Mouse (Mus musculus) MEL (cell line): ENCODE measurements around the gene Nrtn.

Experiments
- CTCF ChIP-seq, 3 experiments: IDR thresholded peaks in 2 of 3; conservative IDR thresholded peaks in 1 of 3; 2 replicates each; pipeline ENCODE4 v1.5.1; 2011 to 2012; ENCODE audit warnings: low read length in 3 of 3, low read depth in 2 of 3, mild to moderate bottlenecking in 2 of 3, improper control_type of control experiment in 1 of 3, inconsistent platforms in 1 of 3, mixed read lengths in 1 of 3, moderate library complexity in 1 of 3; ENCODE audit not compliant: control insufficient read depth in 1 of 3, insufficient read depth in 1 of 3, poor library complexity in 1 of 3, severe bottlenecking in 1 of 3
- ETS1 ChIP-seq: IDR thresholded peaks from 2 replicates; pipeline ENCODE4 v1.6.1; 2012; ENCODE audit warnings: low read depth, mild to moderate bottlenecking, inconsistent platforms, low read length, improper control_type of control experiment, moderate library complexity
- MAX ChIP-seq: IDR thresholded peaks from 2 replicates; pipeline ENCODE4 v1.6.1; 2011; ENCODE audit warnings: low read length, improper control_type of control experiment
- POLR2A ChIP-seq, 2 experiments: IDR thresholded peaks; 2 replicates each; pipeline ENCODE4 v1.6.1; 2011 to 2012; ENCODE audit warnings: low read length in 2 of 2, mild to moderate bottlenecking in 2 of 2, control low read depth in 1 of 2, improper control_type of control experiment in 1 of 2, low read depth in 1 of 2, moderate library complexity in 1 of 2; ENCODE audit not compliant: control insufficient read depth in 1 of 2, insufficient read depth in 1 of 2, poor library complexity in 1 of 2
- USF2 ChIP-seq, 2 experiments: IDR thresholded peaks; 2 replicates each; pipeline ENCODE4 v1.6.1; 2011 to 2012; ENCODE audit warnings: improper control_type of control experiment in 2 of 2, low read length in 2 of 2, borderline replicate concordance in 1 of 2, inconsistent platforms in 1 of 2, low read depth in 1 of 2, mild to moderate bottlenecking in 1 of 2; ENCODE audit not compliant: insufficient read depth in 1 of 2
- ZKSCAN1 ChIP-seq: IDR thresholded peaks from 2 replicates; pipeline ENCODE4 v1.6.1; 2012; ENCODE audit warnings: low read depth, mild to moderate bottlenecking, inconsistent platforms, low read length, improper control_type of control experiment, moderate library complexity

- TF ChIP-seq ZKSCAN1 (no peak), USF2 (IDR thresholded peaks at IDR 0.05; ENCODE audit: borderline replicate concordance in 1 of 2, insufficient read depth in 1 of 2, low read depth in 1 of 2, low read length in 2 of 2) (no peak), MAX (no peak), POLR2A (IDR thresholded peaks at IDR 0.05; ENCODE audit: control insufficient read depth in 1 of 2, insufficient read depth in 1 of 2, low read depth in 1 of 2, low read length in 2 of 2, poor library complexity in 1 of 2) (no peak), CTCF (IDR thresholded peaks at IDR 0.05 in 2 of 3, conservative IDR thresholded peaks at IDR 0.05 in 1 of 3; ENCODE audit: control insufficient read depth in 1 of 3, insufficient read depth in 1 of 3, low read depth in 2 of 3, low read length in 3 of 3, poor library complexity in 1 of 3, severe bottlenecking in 1 of 3) (no peak), ETS1 (no peak)
Observed at GRCm38 (mm10) chr17:56727029-56727649, 30.2 kb downstream of the Nrtn start.
